Mouse (Mus musculus) c-Kit-positive CD71-negative TER-119-negative erythroid progenitor cells, embryonic 14.5 days (primary cell): Measurements from ENCODE around the gene Plppr4.

ENCODE experiments used
- DNase-seq: peaks from one replicate; pipeline ENCODE4 v3.0.0-alpha.2; 2013; ENCODE audit warnings: low read depth

Plppr4 gene

GRCm38 (mm10) chr3:117360528-117360927 lies at the start of gene Plppr4:
Gene Plppr4, minus strand, starts transcription at chr3:117360876.
- DNase-seq = no peak

GRCm38 (mm10) chr3:117405821-117406220 lies 45.1 kb upstream of the Plppr4 start:
- no peak for DNase-seq

- no peak for DNase-seq
Observed at GRCm38 (mm10) chr3:117403740-117404139, 43.1 kb upstream of the Plppr4 start.

DNA sequence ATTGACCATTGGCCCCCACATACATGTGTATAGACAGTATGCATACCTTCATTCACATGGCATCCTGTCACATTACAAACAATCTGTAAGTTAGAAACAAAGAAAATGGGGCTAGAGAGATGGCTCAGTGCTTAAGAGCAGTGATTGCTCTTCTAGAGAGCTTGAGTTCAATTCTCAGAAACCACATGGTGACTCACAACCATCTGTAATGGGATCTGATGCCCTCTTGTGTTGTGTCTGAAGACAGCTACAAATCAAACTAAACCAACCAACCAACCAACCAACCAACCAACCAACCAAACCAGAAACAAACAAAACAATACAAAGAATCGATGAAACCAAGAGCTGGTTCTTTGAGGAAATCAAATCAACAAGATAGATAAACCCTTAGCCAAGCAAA lies 5.4 kb upstream of the Plppr4 start:
- DNase-seq = no peak

DNA sequence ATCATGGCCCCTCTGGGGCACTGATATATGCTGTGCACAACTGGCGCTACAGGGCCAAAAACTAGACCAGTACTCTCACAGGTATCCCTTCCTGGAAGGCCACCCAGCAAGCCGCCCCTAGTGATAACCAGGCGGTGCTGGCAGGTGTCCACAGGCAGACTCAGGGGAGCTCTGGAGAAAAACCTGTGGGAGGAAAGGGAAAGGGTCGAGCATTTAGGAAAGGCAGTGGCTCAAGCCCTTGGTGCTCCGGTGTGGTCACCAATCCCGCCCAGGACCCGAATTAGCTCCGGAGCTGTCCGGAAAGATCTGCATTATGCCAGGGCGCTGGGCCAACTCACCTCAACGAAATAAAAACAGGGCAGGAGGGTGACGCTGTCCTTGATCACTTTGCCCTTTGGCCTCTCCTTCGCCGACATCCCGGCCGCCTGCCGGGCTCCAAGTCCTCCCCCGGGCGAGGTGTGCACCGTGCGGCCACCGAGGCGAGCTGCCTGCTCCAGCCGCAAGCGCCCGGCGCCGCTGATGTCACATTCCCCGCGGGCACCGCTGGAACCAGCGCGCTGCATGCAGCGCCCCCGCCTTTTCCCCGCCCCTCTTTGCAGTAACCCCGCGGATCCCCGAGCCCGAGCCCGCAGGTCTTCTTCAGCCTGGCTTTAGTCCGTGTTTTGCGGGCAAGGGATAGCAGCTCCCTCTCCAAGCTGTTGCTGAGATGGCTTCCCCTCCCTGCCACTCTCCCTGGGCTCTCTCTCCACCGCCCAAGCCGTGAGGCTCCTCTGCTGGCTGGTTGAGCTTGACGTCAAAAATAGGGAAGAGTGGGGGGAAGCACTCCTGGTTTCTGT lies 772 bp downstream of the Plppr4 start:
- DNase-seq = peak; percentile 8

DNA sequence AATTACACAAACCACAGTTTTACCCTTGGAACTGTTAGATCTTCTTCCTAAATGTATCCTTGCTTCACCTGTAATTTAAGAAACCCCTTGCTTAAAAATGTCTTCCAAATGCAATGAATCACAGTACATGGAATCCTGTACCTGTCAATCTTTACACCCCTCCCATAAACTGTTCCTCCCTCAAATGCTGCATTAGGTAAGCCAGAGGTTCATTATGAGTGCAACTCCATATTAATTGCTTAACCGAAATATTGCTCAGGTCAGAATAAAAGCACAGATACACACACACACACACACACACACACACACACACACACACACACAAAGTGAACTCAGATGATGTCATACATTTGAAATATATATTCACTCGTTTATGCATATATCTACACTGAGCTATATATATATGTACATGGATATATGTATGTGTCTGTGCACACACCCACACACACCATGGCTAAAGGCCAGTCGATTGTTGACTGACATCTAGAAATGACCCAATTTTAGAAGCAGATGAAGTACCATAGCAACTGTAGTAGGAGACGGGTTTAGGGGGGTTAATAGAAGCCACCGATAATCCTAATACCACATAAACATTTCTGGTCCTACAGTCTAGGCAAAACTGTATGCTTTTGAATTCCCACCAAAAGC lies 1.6 kb downstream of the Plppr4 start:
- DNase-seq = no peak

- DNase-seq = no peak
Observed at GRCm38 (mm10) chr3:117357367-117357766, 3.3 kb downstream of the Plppr4 start.

DNA sequence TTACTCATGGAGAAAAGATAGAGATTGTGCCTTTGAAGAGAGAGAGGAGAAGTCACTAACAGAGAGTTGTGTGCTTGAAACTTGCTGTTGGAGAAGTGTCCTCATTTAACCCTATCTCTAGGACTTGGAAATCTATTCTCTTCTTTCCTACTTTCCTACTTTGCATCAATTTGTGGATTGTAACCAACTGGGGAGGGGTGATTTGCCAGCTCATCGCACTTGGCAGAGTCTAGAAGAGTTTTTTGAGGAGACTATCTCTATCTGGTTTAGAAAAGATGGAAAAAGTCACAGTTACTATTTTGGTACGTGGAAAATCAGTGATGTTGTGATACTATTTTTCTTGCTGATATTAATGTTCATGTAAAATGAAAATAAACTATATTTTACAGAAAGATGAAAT lies 6.7 kb downstream of the Plppr4 start:
- DNase-seq = no peak

GRCm38 (mm10) chr3:117346351-117346750 lies 14.3 kb downstream of the Plppr4 start:
- DNase-seq = no peak

GRCm38 (mm10) chr3:117331502-117331901 lies 29.2 kb downstream of the Plppr4 start:
- no peak for DNase-seq

- DNase-seq = no peak
Observed at GRCm38 (mm10) chr3:117329485-117329884, 31.2 kb downstream of the Plppr4 start.

- no peak for DNase-seq
Observed at GRCm38 (mm10) chr3:117326551-117326950, 34.1 kb downstream of the Plppr4 start.

- no peak for DNase-seq
Observed at GRCm38 (mm10) chr3:117319671-117320070, 41.0 kb downstream of the Plppr4 start.

DNA sequence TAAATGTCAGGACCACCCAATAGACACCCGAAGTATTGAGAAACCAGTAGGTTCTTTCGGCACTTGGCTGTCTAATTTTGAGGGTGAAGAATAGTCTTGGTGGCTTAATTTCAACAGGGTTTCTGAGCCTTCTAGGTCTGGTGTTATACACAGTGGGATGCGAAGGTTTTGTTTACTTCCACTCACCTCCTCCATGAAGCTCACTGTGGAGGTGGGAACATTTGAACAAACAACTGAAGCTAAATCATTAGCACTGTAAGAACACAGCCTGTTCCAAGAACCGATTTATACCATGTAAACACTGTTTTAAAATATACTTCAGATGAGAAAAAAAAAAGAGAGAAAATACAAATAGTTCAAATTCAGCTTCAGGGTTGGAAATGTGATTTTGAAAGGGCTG lies 47.3 kb downstream of the Plppr4 start:
- DNase-seq = no peak

DNA sequence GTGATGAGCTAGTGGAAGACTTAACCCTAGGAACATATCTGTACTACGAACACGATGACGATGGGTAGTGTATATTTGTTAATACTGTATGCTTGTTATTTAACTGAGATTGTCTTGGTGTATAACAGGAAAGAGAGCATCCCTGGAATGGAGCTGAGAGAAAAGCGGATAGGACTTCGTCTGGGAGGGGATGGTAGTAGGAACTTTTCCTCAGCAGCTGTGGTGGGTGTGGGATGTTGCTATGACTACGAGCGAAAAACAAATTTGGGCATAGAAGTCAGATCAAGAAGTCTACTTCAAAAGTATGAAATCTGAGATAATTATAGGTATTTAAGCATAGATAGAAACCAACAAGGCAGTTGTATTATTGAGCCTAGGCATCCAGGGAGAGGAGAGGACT lies 48.6 kb downstream of the Plppr4 start:
- no peak for DNase-seq

GRCm38 (mm10) chr3:117310801-117311368 lies 49.8 kb downstream of the Plppr4 start:
- DNase-seq = no peak

DNA sequence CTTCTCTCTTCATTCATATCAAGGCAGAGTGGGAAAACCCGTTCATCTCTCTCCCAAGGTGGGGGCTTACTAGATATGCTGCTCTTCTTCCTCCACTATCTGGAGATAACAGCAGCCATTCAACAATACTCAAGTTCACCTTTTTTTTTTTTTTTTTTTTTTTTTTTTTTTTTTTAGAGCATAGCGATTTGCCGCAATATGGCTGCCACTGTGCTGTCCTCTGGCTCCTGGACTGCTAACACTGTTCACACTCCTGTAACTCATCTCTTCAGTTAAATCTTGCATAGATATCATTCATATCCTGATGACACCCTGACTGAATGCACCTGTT lies 51.1 kb downstream of the Plppr4 start:
- no peak for DNase-seq

DNA sequence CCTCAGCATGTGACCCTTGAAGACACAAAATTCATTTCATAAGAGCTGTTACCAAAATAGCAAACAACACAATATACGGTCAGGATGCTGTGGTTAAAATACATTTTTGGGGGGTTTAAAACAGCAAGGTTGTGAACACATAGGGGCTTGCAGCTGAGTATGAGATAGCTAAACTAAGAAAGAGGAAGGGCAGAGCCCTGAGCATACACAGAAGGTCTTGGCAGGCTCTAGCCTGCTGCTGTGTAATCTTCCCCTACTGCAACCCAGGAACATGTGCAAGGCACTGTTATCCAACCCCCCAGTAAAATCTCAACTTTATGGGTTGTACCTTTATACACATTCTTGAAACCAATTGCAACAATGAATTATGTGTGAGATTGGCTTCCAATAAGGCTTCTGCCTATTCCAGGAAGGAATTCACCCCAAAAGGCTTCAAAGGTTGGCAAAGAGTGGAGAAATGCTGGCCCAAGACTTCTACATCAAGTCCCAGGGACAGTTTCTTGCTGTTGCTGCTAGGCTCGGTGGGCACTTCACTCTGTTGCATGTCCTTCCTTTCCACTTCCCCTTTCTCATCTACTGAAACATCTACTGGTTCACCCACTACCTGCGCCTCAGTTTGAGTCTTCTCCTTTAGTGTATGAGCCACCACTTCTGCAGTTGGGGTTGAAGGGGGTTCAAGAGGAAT lies 51.6 kb downstream of the Plppr4 start:
- no peak for DNase-seq

GRCm38 (mm10) chr3:117307555-117307954 lies 53.1 kb downstream of the Plppr4 start:
- no peak for DNase-seq

DNA sequence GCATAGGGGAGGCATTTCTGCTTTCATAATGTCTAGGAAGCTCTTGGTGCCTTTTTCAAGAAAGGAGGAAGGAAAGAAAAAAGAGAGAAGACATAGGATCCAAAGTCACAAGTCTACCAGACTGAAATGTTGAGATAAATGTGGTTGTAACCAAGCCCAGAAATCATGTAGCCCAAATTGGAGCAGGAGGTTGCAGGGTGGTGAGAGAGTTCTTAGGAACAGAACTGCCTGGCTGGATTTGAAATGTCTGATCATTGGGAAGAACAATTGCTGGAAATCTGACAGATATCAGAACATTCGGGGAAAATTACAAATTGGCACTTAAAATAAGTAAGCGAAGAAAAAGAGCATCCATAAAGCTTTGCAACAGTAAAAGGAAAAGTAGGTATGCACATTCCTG lies 56.6 kb downstream of the Plppr4 start:
- no peak for DNase-seq

- no peak for DNase-seq
Observed at GRCm38 (mm10) chr3:117300735-117301271, 59.9 kb downstream of the Plppr4 start.

GRCm38 (mm10) chr3:117297735-117298134 lies 62.9 kb downstream of the Plppr4 start:
- no peak for DNase-seq
